Mouse (Mus musculus) liver, embryonic 14.5 days (tissue): ENCODE measurements around the gene Cda.

Source experiments
- CTCF ChIP-seq: IDR thresholded peaks from 2 replicates; pipeline ENCODE4 v1.5.1; 2016; ENCODE audit warnings: antibody characterized with exemption, low read depth, control low read depth
- EP300 ChIP-seq: IDR thresholded peaks from 2 replicates; pipeline ENCODE4 v1.6.1; 2016; ENCODE audit warnings: antibody characterized with exemption, low read depth

DNA sequence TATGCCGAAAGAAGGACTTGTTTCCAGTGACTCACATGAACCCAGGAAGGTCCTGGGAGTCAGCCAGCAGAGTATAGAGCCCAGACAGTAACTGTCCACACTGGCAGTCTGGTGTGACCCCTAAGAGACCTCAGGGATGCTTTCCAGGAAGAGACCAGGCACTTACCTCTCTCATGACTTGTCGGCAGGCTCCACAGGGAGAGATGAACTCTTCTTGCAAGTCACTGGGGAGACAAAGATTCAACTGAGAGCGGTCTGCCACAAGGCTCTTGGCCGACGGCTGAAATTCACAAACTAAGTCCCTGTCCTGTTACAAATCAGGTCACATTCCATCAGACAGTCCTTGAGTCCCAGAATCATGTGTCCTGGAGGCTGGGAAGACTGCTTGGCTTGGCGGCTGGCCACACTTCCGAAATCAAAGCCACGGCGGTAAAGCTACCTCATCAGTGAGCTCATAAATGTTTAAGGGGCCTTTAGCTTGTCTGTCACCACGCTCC is 24.4 kb downstream of the Cda start:
- TF ChIP-seq CTCF (no peak), EP300 (no peak)
